Mouse (Mus musculus) NIH3T3 (cell line): Measurements from ENCODE around the gene Daam1.

ENCODE experiments used
- DNase-seq: peaks from one replicate; pipeline ENCODE4 v3.0.0-alpha.2; 2012; ENCODE audit warnings: low read depth

Daam1 gene

DNA sequence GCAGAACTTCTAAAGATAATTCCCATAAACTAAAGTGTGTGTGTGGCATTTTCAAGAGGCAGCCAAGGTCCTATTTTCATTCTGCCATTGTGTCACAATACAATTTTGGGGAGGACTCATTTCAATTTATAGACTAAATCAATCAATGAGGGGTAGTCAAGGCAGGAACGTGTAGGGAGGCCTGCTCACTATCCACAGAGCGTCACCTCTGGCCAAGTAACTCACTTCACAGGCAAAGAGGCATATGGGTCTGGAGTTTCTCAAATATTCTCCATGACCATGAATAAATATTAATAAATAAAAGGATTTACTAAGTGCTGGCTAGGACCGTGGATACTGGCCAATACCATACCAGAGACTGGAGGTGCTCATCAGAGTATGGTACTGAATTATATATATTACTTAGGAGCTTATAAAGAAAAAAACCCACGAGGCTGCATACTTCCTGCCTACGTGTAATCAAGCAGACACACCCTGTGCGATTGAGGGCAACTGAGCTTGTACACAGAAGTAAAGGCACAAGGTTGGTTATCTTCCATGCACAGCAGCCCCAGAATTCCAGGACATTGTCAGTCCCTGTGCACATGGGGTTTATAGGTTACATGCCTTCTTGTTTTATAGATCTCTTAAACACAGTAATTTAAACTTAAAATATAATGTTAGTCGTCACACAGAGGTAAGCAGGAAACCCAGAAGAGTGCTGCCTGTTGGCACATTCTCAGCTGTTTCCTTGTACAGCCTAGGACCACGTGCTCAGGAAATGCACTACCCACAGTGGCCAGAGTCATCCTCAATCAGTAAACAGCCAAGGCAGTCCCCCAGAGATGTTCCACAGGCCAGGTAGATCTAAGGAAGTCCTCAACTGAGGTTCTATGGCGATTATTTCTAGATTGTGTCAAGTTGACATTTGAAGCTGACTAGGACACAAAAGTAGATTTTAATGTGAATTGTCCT, 101.8 kb downstream of the Daam1 start:
- no peak for DNase-seq

DNA sequence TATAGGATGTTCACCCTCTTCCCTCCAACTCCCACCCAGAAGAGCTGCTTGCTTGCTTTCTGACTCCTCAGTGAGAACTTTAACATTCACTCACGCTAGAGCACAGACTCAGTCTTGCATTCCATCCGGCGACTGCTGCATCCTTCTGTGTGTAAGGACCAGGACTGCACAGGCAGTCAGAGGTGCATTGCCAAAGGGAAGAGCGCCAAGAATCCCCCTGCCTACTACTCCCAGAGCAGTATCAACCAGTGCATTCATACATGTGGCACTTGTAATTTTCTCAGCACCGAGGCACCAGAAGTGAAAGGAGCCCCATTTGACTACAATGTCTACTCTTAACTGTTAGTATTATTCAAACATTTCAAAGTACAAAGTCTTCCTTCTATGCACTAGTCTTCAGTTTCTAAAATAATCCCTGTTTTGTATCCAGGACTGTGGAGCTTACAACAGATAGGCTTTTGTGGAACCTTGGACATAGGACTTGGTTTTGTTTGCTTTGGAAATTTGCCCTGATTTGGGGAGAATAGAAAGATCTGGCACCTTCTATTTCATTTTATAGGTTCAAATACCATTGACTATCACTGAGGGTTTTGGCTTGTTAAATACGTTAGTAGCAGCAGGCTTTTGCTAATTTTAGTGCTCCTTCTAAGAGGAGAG, 103.2 kb downstream of the Daam1 start:
- peak; percentile 16 for DNase-seq

DNA sequence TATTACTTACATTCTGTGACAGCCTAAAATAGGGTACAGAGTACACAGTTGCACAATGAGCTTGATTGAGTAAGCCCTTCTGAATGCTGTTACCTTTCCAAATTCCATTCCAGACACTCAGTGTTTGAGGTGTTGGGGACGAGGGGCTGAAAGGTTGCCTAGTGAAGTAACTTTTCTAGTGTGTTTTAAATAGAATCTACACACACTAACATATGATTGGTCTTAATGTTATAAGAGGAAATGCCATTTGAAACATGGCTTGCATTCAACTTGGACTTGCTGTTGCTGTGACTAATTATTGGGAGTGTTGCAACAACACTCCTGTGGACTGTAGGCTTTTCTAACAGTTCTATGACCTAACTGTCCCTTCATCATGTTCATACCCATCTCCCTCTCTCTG, 105.8 kb downstream of the Daam1 start:
- DNase-seq: peak; percentile 63

DNA sequence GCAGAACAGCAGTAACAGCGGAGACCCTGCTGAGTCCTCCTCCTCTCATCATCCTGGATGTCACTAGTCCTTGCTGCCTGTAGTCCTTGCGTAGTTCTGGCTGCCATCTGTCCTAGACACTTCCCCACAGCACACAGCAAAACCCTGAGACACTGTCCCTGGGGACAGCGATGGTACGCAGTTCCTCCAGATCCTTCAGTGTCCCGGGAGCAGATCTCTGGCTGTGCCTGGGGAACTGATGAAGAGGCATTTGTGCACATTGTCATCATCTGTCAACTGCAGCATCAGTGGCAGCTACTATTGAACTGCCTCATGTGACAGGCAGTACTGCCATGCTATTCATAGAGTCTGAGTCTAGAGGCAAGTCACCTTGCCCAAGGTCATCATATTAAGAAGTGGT, 107.6 kb downstream of the Daam1 start:
- DNase-seq: no peak

DNA sequence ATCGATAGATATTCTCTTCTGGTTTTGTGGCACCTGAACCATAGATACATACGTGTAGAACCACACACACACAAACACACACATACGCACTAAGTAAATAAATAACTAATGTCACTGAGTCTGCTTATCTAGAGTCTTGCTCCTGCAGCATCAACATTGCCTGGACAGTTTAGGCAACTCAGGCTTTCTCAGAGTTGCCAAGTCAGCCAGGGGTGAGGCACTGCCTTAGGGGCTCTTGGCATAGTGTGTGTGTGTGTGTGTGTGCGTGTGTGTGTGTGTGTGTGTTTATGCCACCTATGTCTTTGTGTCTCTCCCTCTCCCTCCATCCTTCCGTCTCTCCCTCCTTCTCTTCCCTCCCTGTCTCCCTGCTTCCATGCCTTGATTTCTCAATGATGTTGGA, 110.4 kb downstream of the Daam1 start:
- no peak for DNase-seq

DNA sequence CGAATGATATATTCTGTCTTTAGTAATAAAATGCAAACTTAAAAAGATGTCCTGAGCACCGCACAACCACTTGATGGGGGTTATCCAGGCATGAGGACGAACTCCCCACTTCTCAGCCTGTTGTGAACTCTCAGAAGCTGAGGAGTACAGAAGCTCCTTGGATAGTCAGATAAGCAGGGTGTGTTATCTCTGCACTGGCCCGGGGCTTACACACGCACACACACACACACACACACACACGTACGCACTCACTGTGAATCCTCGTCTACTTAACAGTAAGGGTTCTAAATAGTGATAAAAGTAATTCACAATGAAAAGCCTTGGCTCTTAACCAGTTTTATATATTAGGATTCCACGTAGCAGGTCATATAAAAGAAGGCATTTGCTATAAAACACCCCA, 112.2 kb downstream of the Daam1 start:
- DNase-seq: no peak

DNA sequence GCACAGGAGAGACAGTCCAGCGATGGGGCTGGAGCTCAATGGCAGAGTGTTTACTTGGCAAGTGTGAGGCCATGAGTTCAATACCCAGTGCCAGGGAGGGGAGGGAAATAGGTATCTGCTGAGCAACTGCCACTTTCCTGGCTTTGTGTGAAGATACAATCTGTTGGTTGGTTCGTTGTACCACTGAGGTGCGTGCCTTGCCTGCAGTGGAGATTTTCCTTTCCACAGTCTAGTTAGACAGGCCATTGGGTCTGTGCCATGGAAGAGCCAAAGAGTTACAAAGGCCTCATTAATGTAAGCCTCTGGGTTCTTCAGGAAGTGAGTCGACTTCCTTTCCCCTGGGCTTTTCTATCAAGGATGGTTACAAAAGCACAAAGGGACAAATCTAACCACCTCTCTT, 112.8 kb downstream of the Daam1 start:
- DNase-seq: no peak

DNA sequence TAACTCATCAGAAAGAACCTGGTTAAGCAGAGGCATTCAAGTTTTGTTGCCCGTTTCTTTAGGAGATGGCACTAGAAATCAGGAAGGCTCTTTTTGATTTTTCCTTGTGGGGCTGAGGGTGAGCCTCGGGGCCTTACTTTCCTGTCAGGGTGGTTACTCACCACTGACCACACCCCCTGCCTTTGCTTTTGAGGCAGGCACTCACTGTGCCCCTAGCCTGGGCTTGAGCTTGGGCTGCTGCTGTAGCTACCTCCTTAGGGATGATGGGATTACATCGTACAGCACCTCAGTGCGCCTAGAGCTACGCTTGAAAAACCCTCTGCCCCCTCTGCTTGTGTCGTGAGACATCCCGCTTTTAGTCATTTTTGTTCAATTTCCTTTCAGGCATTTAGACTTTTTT, 115.0 kb downstream of the Daam1 start:
- DNase-seq: peak; percentile 22

DNA sequence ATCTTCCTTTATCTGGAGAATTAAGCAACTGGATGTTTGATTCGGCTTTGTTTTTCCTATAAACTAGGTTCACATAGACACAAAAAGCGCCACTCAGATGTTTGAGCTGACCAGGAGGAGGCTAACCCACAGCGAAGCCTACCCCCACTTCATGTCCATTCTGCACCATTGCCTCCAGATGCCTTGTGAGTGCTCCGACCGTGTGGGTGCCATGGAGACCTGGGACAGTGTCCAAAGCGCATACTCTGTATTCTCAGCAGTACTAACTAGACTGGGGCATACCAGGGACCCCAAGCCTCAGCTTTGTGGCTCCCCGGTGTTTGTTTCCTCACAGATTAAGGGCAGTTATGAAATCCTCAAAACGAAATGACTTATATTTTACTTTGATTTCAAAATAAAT, 115.6 kb downstream of the Daam1 start:
- no peak for DNase-seq

DNA sequence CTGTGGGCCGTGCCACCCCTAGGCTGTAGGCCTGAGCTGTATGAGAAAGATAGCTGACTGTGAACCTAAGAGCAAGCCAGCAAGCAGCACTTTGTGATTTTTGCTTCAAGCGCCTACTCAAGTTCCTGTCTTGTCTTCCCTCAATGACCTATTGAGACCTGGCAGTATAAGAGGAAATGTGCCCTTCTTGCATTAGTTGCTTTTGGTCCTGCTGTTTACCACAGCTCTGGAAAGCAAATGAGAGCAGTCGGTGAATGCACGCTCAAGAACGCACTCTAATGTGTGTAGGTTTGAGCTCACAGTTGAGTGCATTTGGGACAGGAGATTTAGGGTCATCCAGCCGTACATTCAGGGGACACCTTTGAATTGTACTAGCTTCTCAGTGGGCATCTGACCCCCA, 118.1 kb downstream of the Daam1 start:
- DNase-seq: no peak

DNA sequence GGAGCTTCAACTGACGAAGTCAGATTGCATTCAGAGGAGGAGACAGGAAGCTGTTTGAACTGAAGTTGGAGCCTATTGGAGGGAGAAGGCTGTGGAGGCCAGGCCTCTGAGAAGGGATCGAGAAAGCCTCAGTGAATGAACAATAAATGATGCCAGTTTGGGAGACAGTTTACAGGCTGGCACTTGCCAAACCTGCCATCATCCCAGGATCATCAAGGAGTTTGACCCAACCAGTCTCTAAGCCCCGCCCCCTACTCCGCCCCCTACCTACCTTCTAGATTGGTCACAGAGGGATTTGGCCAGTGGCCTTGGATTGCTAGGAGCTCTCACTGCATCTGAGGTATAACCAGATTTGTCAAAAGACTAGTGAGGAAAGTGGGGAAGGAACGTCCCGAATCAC, 118.7 kb downstream of the Daam1 start:
- no peak for DNase-seq

DNA sequence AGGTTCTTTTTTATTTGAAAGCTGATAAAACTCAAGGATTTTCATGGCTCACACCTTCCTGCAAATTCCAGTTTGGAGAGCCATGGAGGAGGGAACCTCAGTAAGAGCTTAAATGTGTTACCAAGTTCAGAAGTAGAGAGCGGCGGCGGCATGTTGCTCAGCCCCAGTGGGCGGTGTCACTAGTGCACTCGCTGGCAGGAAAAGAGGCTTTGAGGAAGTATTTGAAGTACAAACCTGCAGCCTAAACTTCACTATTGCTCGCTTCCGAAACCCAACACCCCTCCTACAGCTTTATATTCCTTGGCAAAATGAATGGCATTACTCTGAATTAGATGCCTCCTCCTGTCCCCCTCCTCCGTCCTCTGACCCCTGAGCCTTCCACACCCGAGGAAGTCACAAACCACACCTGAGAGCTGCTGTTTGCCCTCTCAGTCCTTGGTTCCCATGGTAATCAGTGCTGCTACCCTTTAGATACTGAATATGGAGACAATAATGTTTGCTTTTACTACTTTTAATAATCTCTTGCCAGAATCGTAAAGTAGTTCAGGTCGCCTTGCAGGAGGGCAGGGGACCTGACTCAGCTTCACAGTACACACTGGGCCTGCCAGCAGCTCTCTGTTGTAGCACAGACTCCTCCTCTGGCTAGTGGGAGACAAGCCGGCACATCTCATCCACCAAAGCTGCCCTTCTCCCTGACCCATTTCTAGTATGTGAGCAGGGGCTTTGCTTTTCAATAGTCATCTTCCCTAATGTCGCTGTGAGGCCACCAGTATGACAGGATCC, 119.4 kb downstream of the Daam1 start:
- DNase-seq: no peak

DNA sequence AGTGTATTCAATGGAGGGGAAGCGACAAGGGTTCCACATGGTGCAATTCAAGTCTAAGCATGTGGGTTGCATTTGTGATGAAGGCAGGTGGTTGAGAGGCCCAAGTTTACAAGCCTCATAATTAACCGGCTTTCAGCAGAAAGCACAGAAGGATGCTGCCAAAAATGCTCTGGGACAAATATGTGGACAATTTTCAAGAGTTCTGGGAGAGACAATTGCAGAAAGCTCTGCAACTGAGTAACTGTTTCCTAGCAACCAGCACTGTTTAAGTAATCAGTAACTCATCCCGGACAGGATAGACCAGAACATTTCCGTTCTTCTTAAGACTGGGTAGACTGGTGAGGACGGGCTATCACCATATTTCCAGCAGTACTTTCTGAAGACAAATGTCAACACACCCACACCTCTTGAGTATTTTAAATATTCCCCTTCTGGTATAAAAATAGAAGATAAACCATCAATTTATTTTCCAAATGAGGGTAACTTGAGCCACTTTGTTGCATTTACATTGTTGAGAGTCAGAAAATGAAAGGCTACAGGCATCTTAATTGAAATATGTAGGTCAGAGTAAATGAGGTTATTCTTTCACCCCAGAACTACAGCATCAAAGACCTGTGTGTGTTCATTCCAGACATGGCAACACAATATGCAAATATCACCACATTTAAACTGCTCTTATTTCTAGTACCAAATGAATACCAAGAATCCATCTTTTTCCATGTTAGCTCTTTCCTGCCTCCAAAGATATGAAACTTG, 123.5 kb downstream of the Daam1 start:
- DNase-seq: no peak

DNA sequence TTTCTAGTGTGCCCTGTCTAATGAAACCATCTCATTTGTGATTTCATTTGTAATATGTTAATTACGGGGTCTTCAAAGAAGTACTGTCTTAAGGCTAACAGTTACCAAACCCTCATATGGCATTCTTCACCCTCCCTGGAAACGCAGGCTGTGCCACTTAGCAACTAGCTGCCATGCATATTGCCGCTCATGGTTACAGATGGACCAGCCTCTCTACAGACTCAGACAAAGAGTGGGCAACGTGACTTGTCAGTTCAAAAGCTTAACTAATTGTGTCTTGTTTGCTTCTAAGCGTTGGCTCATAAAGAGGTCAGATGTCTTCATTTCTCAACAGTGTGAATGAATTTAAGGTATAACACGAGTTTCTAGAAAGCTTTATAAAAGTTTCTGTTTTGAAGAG, 126.1 kb downstream of the Daam1 start:
- DNase-seq: no peak

DNA sequence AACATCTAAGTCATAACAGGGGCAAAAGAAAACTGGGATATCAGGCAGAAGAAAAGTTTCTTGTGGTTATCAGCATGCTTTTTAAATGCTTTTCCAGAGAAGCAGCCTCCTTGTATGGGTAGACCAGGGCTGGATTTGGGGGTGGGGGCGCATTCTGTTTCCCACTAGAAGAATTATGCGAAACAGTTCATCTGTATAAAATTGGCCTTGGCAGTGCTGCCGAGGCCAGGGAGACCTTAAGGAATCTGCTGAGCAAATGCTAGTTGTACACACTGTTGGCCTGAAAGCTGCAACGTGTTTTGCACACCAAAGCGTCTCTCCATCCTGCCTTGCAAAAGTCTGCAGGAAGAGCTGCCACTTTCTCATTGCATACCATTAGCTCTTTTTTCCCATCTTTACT, 126.6 kb downstream of the Daam1 start:
- DNase-seq: no peak

DNA sequence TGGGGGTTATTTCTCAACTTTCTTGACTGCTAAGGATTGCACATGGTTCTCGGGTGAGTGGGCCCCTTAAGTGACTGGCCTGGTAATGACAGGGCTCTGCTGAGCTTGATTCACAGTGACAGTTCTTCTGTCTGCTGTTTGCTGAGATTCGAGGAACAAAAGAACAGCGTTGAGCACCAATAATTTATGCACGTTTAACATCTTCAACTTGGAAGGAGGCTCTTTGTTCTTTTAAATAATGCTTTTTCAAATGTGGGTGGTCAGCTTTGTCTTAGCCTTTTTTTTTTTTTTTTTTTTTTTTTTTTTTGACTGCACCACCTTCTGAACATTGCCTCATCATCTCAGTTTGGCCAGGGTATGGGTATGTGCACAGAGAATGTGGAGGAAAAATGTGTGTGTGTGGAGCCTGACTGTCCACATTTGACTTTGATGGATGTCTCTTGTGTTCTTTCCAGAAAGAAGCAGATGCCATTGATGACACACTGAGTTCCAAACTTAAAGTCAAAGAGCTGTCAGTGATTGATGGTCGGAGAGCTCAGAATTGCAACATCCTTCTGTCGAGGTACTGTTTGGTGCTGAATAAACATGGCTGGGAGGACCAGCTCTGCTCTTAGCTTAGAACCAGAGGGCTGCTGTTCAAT, 128.6 kb downstream of the Daam1 start:
- DNase-seq: peak; percentile 87

DNA sequence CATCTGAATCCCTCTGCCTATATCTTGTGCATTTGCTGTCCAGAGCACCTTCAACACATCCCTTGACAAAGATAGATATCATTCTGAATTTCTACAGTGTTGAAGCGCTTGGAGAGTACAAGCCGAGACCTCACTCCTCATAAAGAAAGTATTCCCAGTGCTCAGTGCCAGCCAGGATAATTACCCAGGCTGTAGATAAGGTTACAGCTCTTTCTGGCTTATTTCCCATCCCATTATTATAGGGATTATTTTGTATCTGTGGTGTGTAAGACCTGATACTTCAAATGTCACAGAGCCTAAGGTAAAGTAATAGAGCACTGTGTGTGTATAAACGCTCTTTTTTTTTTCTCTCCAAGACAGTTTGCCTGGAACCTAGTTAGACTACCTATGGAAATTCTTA, 130.8 kb downstream of the Daam1 start:
- DNase-seq: no peak

DNA sequence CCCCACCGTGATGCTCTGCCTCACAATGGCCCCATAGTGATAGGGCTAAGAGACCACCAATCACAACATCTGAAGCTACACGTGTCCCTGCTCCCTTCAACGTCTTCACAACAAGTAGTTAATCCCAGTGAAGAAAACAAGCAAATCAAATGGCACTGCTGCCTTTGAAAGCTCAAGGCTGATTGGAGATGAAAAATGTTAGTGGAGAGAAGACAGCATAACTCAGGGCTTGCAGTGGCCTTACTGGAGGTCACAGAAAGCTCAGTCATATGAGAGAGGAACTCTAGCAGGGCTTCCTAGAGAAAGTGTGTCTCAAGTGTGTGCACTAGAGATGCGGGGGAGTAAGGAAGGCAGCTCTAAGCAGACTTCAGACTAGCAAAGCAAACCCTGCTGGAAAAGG, 131.7 kb downstream of the Daam1 start:
- no peak for DNase-seq

DNA sequence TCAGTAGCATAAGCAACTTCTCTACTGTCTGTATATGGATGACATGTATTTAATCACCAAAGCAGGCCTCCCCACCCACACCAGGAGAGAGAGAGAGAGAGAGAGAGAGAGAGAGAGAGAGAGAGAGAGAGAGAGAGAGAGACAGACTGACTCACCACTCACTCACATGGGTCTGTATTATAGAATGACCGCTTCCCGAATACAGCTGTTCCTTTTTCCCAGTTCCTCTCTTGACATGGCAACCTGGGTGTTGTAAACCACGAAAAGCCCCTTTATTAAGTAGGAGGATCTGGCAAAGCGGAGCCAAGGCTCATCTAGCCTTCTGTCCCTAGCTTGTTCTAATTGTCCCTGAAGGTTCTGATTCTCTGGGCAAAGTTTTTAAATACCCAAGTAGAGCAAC, 137.7 kb downstream of the Daam1 start:
- no peak for DNase-seq

DNA sequence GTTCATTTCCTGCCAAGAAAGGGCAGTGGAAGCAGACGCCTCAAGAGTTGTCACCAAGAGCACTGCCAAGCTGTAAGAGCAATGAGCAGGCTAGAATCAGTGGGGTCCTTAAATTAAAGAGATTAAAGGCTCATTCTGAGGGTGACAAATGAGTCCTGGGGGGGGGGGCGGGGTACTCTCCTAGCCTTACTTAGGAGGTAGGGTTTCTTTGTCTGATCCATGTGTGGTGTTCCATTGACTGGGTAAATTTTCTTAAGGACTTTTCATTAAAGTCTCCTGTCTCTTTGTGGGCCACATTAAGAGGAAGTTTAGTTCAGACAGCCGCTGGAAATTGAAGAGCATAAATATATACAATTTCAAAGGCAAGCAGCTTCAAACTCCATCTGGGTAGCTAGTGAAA, 138.1 kb downstream of the Daam1 start:
- no peak for DNase-seq

DNA sequence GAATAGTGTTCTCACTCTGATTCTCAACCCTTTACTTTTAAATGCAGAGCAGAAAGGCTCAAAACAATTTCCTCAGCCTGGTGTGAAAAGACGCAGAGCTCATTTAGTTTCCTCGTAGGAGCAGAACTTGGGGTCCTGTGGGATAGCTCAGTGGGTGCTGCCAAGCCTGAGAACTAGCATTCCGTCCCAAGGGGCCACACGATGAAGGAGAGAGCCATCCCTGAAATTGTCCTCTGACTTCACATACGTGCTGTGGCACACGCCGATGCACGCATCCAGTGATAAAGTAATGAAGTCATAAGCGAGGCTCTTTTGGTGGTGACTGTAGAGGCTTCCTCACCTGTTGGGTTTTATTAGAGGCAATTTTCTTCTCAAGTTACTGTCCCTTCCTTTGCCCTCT, 138.6 kb downstream of the Daam1 start:
- no peak for DNase-seq
